Mouse (Mus musculus): ENCODE results near the gene Gse1. TPM values are rescaled to one million over a fixed set of nuclear protein-coding genes. Genes with fewer than 3 reads are reported as not detected.

Gse1 gene
- polyA plus RNA-seq, 1 experiment from 2014 or later, result 10.2 TPM

DNA sequence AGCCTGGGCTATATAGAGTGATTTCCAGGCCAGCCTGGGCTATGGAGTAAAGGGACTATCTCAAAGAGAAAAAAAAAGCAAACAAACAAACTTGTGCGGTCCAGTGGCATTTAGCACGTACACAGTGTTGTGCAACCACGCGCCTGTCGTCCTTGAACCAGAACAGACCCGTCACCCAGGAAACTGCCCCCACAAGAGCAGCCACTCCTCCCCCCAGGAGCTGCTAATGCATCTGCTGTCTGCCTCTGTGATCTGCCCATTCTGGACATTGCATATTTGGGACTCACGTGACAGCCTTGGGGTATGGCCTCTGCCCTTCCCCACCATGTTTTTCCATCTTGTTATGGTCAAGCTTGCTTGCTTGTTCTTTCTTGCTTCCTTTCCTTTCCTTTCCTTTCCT lies 301.0 kb downstream of the Gse1 start:
- Histone ChIP-seq H3K9me3 (ENCODE audit: control insufficient read depth, low read length) (no peaks in the 10 kb centered on the region), H3K27ac (ENCODE audit: low read length) (no peak overlapping the region), H3K4me1 (replicated peaks; ENCODE audit: control insufficient read depth, insufficient read depth, low read length) (peaks cover 60% of the 10 kb centered on the region), H3K4me2 (ENCODE audit: low read depth, low read length) (no peak overlapping the region), H3K4me3 (ENCODE audit: low read length) (no peak overlapping the region), H3K36me3 (ENCODE audit: control insufficient read depth, insufficient read depth, low read length) (no peaks in the 10 kb centered on the region), H3K9ac (ENCODE audit: low read length) (no peak overlapping the region), H3K27me3 (ENCODE audit: control insufficient read depth, insufficient read depth, low read depth, low read length) (no peaks in the 10 kb centered on the region; the same call in 1 of the 2 replicates)
- peak; percentile 43; the same call in 1 of the 2 replicates for ATAC-seq (ENCODE audit: low read depth)
- WGBS, result 41% methylated on average over 7 of the region's 7 CpGs

DNA sequence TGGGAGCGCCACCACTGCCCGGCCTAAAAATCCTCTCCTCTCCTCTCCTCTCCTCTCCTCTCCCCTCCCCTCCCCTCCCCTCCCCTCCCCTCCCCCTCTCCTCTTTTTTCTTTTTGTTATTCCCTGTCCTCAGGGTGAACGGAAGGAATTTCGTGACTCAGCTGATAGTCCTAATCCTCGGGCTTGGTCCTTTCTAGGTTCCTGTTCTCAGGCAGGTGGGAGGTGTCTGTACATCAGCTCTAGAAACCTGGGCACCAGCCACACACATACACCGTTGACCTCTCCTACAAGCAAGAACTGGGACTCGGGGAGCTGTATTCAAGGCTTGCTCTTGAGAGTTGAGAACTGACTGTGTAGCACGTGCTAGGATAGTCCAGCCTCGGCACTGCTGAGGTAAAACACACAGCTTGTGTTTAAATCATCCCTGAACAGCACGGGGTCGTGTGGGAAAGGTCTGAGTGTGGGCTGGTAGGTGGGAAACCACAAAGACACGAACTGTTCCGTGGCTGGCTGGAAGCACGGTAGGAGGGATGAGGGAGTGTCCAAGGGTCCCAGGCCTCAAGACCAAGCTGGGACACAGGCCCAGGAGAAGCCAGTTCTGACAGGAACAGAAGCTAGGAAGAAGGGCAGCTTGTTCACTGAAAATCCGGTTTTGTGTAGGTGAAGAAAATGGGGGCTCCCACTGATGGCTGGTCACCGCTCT lies 302.8 kb downstream of the Gse1 start:
- 57% methylated on average over 16 of the region's 16 CpGs for WGBS
- Histone ChIP-seq H3K4me1 (replicated peaks; ENCODE audit: control insufficient read depth, insufficient read depth, low read length) (peaks cover 71% of the 10 kb centered on the region), H3K9ac (ENCODE audit: low read length) (no peak overlapping the region)

DNA sequence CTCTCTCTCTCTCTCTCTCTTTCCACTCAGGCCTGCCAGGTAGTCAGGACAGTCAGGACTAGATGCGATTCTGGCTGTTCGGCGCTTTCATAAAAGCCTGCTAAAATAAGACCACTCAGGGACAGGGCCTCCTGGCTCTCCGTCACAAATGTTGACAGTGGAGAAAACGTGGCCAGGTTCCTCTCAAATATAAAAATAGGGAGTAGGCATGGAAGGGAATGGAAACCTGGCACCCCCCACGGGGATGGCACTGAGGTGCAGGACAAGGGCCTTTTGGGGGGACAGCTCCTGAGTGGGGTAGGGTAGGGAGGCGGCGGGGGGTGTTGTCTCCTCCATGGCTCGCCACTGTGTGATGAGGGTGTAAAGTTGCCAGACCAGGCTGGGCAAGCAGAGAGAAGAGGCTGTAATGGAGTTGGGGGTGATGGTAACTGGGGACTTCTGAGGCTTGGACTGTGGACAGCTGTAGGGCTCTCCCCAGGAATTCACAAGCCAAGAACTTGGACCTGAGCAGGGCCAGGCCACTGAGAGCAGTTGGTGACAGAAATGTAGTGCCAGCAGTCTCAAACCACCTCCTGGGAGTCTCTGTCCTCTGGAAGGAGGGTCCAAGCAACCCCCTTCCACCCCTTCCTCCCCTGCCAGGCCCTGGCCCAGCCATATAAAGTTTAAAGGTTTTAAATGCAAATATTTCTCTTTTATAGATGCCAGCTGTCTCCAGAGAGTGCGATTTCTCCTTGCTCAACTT lies 303.7 kb downstream of the Gse1 start:
- H3K36me3 ChIP-seq (ENCODE audit: control insufficient read depth, insufficient read depth, low read length), result no peaks in the 10 kb centered on the region
- no peaks in the 10 kb centered on the region for H3K9me3 ChIP-seq (ENCODE audit: control insufficient read depth, low read length)
- peak overlapping the region; percentile 38 for H3K4me2 ChIP-seq (ENCODE audit: low read depth, low read length)
- no peak for ATAC-seq (ENCODE audit: low read depth)
- H3K9ac ChIP-seq (ENCODE audit: low read length), result peak overlapping the region; percentile 32
- H3K4me3 ChIP-seq (ENCODE audit: low read length), result no peak overlapping the region
- H3K27ac ChIP-seq (ENCODE audit: low read length), result peak overlapping the region; percentile 79
- no peaks in the 10 kb centered on the region; the same call in 1 of the 2 replicates for H3K27me3 ChIP-seq (ENCODE audit: control insufficient read depth, insufficient read depth, low read depth, low read length)
- peaks cover 77% of the 10 kb centered on the region for H3K4me1 ChIP-seq (replicated peaks; ENCODE audit: control insufficient read depth, insufficient read depth, low read length)
- WGBS, result 39% methylated on average over 10 of the region's 10 CpGs

More for the DNA sequence above, 302.8 kb downstream of the Gse1 start:
- no peak overlapping the region for H3K4me2 ChIP-seq (ENCODE audit: low read depth, low read length)
- no peak for ATAC-seq (ENCODE audit: low read depth)
- H3K9me3 ChIP-seq (ENCODE audit: control insufficient read depth, low read length), result no peaks in the 10 kb centered on the region
- H3K27ac ChIP-seq (ENCODE audit: low read length), result no peak overlapping the region
- H3K36me3 ChIP-seq (ENCODE audit: control insufficient read depth, insufficient read depth, low read length), result no peaks in the 10 kb centered on the region
- no peak overlapping the region for H3K4me3 ChIP-seq (ENCODE audit: low read length)
- no peaks in the 10 kb centered on the region; the same call in 1 of the 2 replicates for H3K27me3 ChIP-seq (ENCODE audit: control insufficient read depth, insufficient read depth, low read depth, low read length)

DNA sequence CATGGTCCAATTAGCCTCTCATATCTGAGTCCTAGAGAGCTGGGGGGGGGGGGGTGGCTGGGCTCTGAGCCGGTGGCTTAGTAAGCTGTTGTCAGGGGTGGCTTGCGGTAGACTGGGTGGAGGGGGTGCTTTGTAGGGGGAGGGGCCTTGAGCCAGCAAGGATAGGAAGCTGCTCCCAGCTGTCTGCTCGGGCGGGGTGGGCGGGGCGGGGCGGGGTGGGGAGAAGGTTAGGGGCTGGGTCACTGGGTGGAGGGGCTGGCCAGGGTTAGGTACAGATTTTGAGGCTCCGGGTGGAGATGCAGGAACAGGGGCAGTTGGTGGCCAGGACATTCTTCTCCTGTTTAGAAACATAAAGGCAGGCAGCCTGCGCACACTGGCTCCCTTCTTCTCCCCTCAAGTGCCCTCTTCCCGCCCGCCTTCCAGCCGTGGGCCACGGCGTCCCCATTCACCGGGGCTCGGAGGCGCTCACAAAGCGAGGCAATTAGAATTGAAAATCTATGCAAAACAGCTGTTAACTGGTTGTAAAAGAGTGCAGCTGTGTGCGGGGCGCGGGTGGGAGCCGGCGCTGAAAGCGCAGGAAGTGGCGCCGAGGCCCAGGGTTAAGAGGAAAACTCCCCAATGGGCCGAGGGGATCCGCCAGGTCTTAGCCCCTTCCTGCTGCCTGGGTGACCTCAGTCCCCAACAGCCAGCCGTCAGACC lies 304.4 kb downstream of the Gse1 start:
- WGBS, result 6% methylated on average over 29 of the region's 29 CpGs
- H3K9me3 ChIP-seq (ENCODE audit: control insufficient read depth, low read length), result no peaks in the 10 kb centered on the region
- H3K27ac ChIP-seq (ENCODE audit: low read length), result peak overlapping the region; percentile 79
- peak; percentile 19; the same call in 1 of the 2 replicates for ATAC-seq (ENCODE audit: low read depth)
- no peaks in the 10 kb centered on the region for H3K36me3 ChIP-seq (ENCODE audit: control insufficient read depth, insufficient read depth, low read length)
- 0 out of 2 replicates have a peak overlapping the region, but pooled peaks have one; percentile 15 for H3K4me3 ChIP-seq (ENCODE audit: low read length)
- peak overlapping the region; percentile 38 for H3K4me2 ChIP-seq (ENCODE audit: low read depth, low read length)
- peak overlapping the region; percentile 51; the same call in 1 of the 2 replicates for H3K9ac ChIP-seq (ENCODE audit: low read length)
- peaks cover 78% of the 10 kb centered on the region for H3K4me1 ChIP-seq (replicated peaks; ENCODE audit: control insufficient read depth, insufficient read depth, low read length)
- no peaks in the 10 kb centered on the region; the same call in 1 of the 2 replicates for H3K27me3 ChIP-seq (ENCODE audit: control insufficient read depth, insufficient read depth, low read depth, low read length)

DNA sequence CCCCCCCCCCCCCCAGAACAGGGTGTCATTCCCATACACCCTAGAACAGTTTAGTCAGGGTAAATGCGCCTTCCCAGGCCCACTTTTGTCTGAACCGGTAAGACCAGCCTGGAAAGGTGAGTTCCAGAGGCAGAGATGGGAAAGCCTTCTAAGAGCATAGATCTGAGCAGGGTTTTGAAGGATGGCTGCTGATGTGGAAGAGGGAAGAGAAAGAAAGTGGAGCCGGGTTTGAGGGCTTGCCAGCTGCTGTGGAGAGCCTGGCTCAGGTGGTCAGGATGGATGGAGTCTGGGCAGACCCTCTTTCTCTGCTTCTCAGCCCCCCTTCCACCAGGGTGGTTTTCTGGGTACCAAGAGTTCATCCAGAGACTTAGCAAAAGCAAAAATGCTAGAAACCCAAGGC lies 305.1 kb downstream of the Gse1 start:
- Histone ChIP-seq H3K4me1 (replicated peaks; ENCODE audit: control insufficient read depth, insufficient read depth, low read length) (peaks cover 76% of the 10 kb centered on the region), H3K27me3 (ENCODE audit: control insufficient read depth, insufficient read depth, low read depth, low read length) (no peaks in the 10 kb centered on the region; the same call in 1 of the 2 replicates)

DNA sequence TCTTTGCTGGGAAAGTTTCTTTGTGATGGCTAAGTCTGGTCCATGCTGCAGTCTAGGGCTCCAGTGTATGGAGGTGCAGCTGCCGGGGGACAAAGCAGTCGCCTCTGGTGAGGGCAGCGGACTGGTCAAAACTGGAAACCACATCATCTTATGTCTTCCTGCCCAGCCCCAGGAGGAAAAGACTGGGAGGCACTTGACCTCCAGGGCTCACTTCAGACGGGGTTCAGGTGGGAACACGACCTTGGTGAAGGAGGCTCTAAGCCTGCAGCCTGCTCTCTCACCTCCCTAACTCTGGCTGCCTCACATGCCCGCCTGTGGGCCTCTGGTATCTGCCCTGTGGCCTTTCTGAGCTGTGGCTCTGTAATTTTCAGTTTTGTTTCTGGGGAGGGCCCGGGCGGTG lies 305.8 kb downstream of the Gse1 start:
- 44% methylated on average over 8 of the region's 8 CpGs for WGBS
- H3K9ac ChIP-seq (ENCODE audit: low read length), result peak overlapping the region; percentile 13; the same call in 1 of the 2 replicates
- no peaks in the 10 kb centered on the region for H3K36me3 ChIP-seq (ENCODE audit: control insufficient read depth, insufficient read depth, low read length)
- H3K4me3 ChIP-seq (ENCODE audit: low read length), result no peak overlapping the region
- no peaks in the 10 kb centered on the region; the same call in 1 of the 2 replicates for H3K27me3 ChIP-seq (ENCODE audit: control insufficient read depth, insufficient read depth, low read depth, low read length)
- H3K9me3 ChIP-seq (ENCODE audit: control insufficient read depth, low read length), result no peaks in the 10 kb centered on the region
- no peak overlapping the region for H3K27ac ChIP-seq (ENCODE audit: low read length)
- peaks cover 76% of the 10 kb centered on the region for H3K4me1 ChIP-seq (replicated peaks; ENCODE audit: control insufficient read depth, insufficient read depth, low read length)
- H3K4me2 ChIP-seq (ENCODE audit: low read depth, low read length), result no peak overlapping the region
- no peak for ATAC-seq (ENCODE audit: low read depth)

More for the DNA sequence above, 305.1 kb downstream of the Gse1 start:
- Histone ChIP-seq H3K4me3 (ENCODE audit: low read length) (no peak overlapping the region), H3K9me3 (ENCODE audit: control insufficient read depth, low read length) (no peaks in the 10 kb centered on the region), H3K4me2 (ENCODE audit: low read depth, low read length) (no peak overlapping the region), H3K36me3 (ENCODE audit: control insufficient read depth, insufficient read depth, low read length) (no peaks in the 10 kb centered on the region), H3K9ac (ENCODE audit: low read length) (peak overlapping the region; percentile 51; the same call in 1 of the 2 replicates), H3K27ac (ENCODE audit: low read length) (peak overlapping the region; percentile 79)
- ATAC-seq (ENCODE audit: low read depth), result no peak
- WGBS, result 49% methylated on average over 3 of the region's 3 CpGs

DNA sequence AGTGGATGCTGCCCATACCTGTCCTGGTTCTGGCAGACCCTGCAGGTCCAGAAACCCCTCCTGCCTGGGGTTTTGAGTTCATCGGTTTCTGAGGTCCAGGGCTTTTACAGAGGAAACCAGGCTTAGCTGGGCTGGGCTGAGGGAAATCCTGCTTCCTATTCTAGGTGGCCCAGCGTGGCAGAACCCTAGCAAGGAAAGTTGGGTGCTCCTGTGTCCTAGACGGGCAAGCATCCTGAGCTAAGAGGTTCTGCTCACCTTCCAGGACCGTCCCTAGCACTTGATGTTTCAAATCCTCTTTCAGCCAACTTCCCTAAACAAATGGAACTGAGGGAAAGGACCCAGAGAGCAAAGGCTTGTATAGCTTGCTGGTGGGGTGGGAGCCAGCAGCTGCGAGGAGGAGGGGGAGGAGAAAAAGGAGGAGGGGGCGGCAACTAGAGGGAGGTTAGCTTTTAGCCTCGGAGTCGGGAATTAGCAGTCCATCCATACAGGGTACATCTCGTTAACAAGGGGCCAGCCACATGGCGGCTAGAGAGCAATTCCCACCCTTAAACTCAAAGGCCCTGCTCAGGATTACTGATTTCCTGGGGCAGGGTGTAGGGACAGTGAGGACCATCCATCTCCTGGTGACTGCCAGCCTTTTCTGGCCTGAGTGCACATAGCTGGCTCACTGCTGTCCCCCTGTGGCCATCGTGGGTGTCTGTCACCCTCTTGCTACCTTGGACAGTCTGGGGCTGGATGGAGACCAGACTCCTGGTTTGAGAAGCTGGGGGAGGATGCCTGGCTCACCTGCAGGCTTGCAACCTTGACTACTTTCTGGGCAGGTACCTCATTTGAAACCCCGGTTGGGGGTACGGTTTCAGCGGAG lies 306.5 kb downstream of the Gse1 start:
- peak; percentile 39 for ATAC-seq (ENCODE audit: low read depth)

DNA sequence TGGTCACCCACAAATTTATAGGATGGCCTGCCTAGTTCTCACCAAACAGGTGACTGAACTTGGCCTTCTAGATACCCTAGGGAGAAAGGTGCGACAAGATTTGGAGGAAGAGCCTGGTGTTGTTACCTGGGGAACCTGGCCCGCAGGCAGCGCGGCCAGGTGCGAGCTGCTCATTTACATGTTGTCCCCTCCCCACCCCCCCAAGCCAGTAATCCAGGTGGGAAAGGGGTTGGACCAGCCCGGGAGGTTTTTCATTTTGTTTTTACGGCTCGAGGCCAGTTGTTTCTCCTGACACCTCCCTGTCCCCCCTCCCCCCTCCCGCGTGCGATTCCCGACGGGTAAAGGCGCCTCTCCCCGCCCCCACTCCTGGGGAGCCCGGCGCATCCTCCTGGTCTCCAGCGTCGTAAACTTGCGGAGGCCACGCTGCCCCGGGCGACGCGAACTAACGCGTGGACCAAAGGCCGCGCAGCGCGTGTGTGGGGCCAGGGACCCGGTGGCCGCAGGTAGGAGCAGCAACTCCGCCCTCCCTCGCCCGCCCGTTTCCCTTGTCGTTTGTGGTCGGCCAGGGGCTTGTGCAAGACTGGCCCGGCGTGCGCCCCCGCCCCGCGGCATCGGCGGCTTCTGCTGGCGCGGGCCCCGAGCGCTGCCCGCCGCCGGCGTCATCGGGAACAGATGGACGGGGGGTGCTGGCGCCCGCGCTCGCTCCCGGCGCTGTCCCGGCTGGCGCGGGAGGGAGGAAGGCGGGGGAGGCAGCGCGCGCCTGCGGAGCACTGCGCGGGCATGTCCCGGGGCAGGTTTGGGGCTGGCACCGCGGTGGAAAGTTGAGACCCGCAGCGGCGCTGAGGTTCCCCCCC lies 307.4 kb downstream of the Gse1 start:
- Histone ChIP-seq H3K9me3 (ENCODE audit: control insufficient read depth, low read length) (no peaks in the 10 kb centered on the region), H3K4me3 (ENCODE audit: low read length) (peak overlapping the region; percentile 66), H3K4me1 (replicated peaks; ENCODE audit: control insufficient read depth, insufficient read depth, low read length) (peaks cover 87% of the 10 kb centered on the region), H3K9ac (ENCODE audit: low read length) (peak overlapping the region; percentile 71), H3K36me3 (ENCODE audit: control insufficient read depth, insufficient read depth, low read length) (no peaks in the 10 kb centered on the region), H3K27me3 (ENCODE audit: control insufficient read depth, insufficient read depth, low read depth, low read length) (no peaks in the 10 kb centered on the region; the same call in 1 of the 2 replicates), H3K27ac (ENCODE audit: low read length) (peak overlapping the region; percentile 96), H3K4me2 (ENCODE audit: low read depth, low read length) (peak overlapping the region; percentile 99)
- ATAC-seq (ENCODE audit: low read depth), result no peak
- WGBS, result 1% methylated on average over 56 of the region's 79 CpGs

More for the DNA sequence above, 306.5 kb downstream of the Gse1 start:
- no peak overlapping the region for H3K4me3 ChIP-seq (ENCODE audit: low read length)
- peak overlapping the region; percentile 96 for H3K27ac ChIP-seq (ENCODE audit: low read length)
- peaks cover 80% of the 10 kb centered on the region for H3K4me1 ChIP-seq (replicated peaks; ENCODE audit: control insufficient read depth, insufficient read depth, low read length)
- H3K36me3 ChIP-seq (ENCODE audit: control insufficient read depth, insufficient read depth, low read length), result no peaks in the 10 kb centered on the region
- H3K4me2 ChIP-seq (ENCODE audit: low read depth, low read length), result peak overlapping the region; percentile 99
- H3K27me3 ChIP-seq (ENCODE audit: control insufficient read depth, insufficient read depth, low read depth, low read length), result no peaks in the 10 kb centered on the region; the same call in 1 of the 2 replicates
- 14% methylated on average over 14 of the region's 14 CpGs for WGBS
- no peaks in the 10 kb centered on the region for H3K9me3 ChIP-seq (ENCODE audit: control insufficient read depth, low read length)
- no peak overlapping the region for H3K9ac ChIP-seq (ENCODE audit: low read length)
